Mouse (Mus musculus): ENCODE measurements around the gene Mcrip1. TPM values are rescaled to one million over a fixed set of nuclear protein-coding genes. Genes with fewer than 3 reads are reported as not detected.

Mcrip1 gene
- polyA plus RNA-seq, 1 experiment from 2014 or later: 267 TPM

GRCm38 (mm10) chr11:120552736-120553135 lies 3.2 kb upstream of the Mcrip1 start:
- no peaks in the 10 kb centered on the region for H3K27me3 ChIP-seq (ENCODE audit: control insufficient read depth, insufficient read depth, low read length)
- WGBS: 84% methylated on average over 5 of the region's 5 CpGs
- H3K4me1 ChIP-seq (ENCODE audit: control insufficient read depth, insufficient read depth, low read length): peaks cover 17% of the 10 kb centered on the region
- H3K36me3 ChIP-seq (ENCODE audit: control insufficient read depth, insufficient read depth, low read length): no peaks in the 10 kb centered on the region
- H3K4me2 ChIP-seq (ENCODE audit: low read depth, low read length): no peak overlapping the region
- no peak overlapping the region for H3K9ac ChIP-seq (replicated peaks; ENCODE audit: low read depth, low read length)
- H3K4me3 ChIP-seq (ENCODE audit: low read depth, low read length): no peak overlapping the region
- no peak overlapping the region for H3K27ac ChIP-seq (ENCODE audit: low read depth, low read length)
- no peaks in the 10 kb centered on the region for H3K9me3 ChIP-seq (ENCODE audit: control insufficient read depth, low read length)
- no peak for ATAC-seq (ENCODE audit: low read depth)

- no peak for ATAC-seq (ENCODE audit: low read depth)
- Histone ChIP-seq H3K36me3 (ENCODE audit: control insufficient read depth, insufficient read depth, low read length) (no peaks in the 10 kb centered on the region), H3K9ac (replicated peaks; ENCODE audit: low read depth, low read length) (peak within 1 kb of the TSS; percentile 96), H3K4me2 (ENCODE audit: low read depth, low read length) (peak within 1 kb of the TSS; percentile 93), H3K9me3 (ENCODE audit: control insufficient read depth, low read length) (no peaks in the 10 kb centered on the region), H3K4me1 (ENCODE audit: control insufficient read depth, insufficient read depth, low read length) (peaks cover 17% of the 10 kb centered on the region), H3K27ac (ENCODE audit: low read depth, low read length) (peak within 1 kb of the TSS; percentile 58), H3K4me3 (ENCODE audit: low read depth, low read length) (peak within 1 kb of the TSS; percentile 96), H3K27me3 (ENCODE audit: control insufficient read depth, insufficient read depth, low read length) (no peaks in the 10 kb centered on the region)
- 93% methylated on average over 28 of the region's 28 CpGs for WGBS
Observed at GRCm38 (mm10) chr11:120550810-120551440, 1.4 kb upstream of the Mcrip1 start, which contains the start of gene Ppp1r27. Gene Ppp1r27 (minus strand): TSS chr11:120551132.

- Histone ChIP-seq H3K27ac (ENCODE audit: low read depth, low read length) (peak overlapping the region; percentile 58), H3K27me3 (ENCODE audit: control insufficient read depth, insufficient read depth, low read length) (no peaks in the 10 kb centered on the region), H3K36me3 (ENCODE audit: control insufficient read depth, insufficient read depth, low read length) (no peaks in the 10 kb centered on the region), H3K4me2 (ENCODE audit: low read depth, low read length) (peak overlapping the region; percentile 93), H3K9ac (replicated peaks; ENCODE audit: low read depth, low read length) (peak overlapping the region; percentile 96), H3K9me3 (ENCODE audit: control insufficient read depth, low read length) (no peaks in the 10 kb centered on the region), H3K4me1 (ENCODE audit: control insufficient read depth, insufficient read depth, low read length) (peaks cover 17% of the 10 kb centered on the region), H3K4me3 (ENCODE audit: low read depth, low read length) (peak overlapping the region; percentile 96)
- peak; percentile 36; the same call in 1 of the 2 replicates for ATAC-seq (ENCODE audit: low read depth)
- 75% methylated on average over 11 of the region's 11 CpGs for WGBS
Observed at GRCm38 (mm10) chr11:120549986-120550809, 671 bp upstream of the Mcrip1 start.

GRCm38 (mm10) chr11:120548786-120549167 lies 750 bp downstream of the Mcrip1 start:
- peaks cover 17% of the 10 kb centered on the region for H3K4me1 ChIP-seq (ENCODE audit: control insufficient read depth, insufficient read depth, low read length)
- peak overlapping the region; percentile 96 for H3K9ac ChIP-seq (replicated peaks; ENCODE audit: low read depth, low read length)
- no peaks in the 10 kb centered on the region for H3K27me3 ChIP-seq (ENCODE audit: control insufficient read depth, insufficient read depth, low read length)
- peak overlapping the region; percentile 86 for H3K27ac ChIP-seq (ENCODE audit: low read depth, low read length)
- 30% methylated on average over 7 of the region's 7 CpGs for WGBS
- ATAC-seq (ENCODE audit: low read depth): no peak
- H3K9me3 ChIP-seq (ENCODE audit: control insufficient read depth, low read length): no peaks in the 10 kb centered on the region
- peak overlapping the region; percentile 93 for H3K4me2 ChIP-seq (ENCODE audit: low read depth, low read length)
- H3K4me3 ChIP-seq (ENCODE audit: low read depth, low read length): peak overlapping the region; percentile 96
- H3K36me3 ChIP-seq (ENCODE audit: control insufficient read depth, insufficient read depth, low read length): peaks cover 6% of the 10 kb centered on the region

GRCm38 (mm10) chr11:120548214-120548613 lies 1.3 kb downstream of the Mcrip1 start:
- WGBS: 83% methylated on average over 3 of the region's 3 CpGs
- H3K4me3 ChIP-seq (ENCODE audit: low read depth, low read length): peak overlapping the region; percentile 96
- H3K27me3 ChIP-seq (ENCODE audit: control insufficient read depth, insufficient read depth, low read length): no peaks in the 10 kb centered on the region
- H3K36me3 ChIP-seq (ENCODE audit: control insufficient read depth, insufficient read depth, low read length): peaks cover 10% of the 10 kb centered on the region
- no peak for ATAC-seq (ENCODE audit: low read depth)
- H3K9me3 ChIP-seq (ENCODE audit: control insufficient read depth, low read length): no peaks in the 10 kb centered on the region
- peak overlapping the region; percentile 93 for H3K4me2 ChIP-seq (ENCODE audit: low read depth, low read length)
- peak overlapping the region; percentile 96; the same call in 1 of the 2 replicates for H3K9ac ChIP-seq (replicated peaks; ENCODE audit: low read depth, low read length)
- no peak overlapping the region for H3K27ac ChIP-seq (ENCODE audit: low read depth, low read length)
- H3K4me1 ChIP-seq (ENCODE audit: control insufficient read depth, insufficient read depth, low read length): peaks cover 17% of the 10 kb centered on the region

- Histone ChIP-seq H3K9ac (replicated peaks; ENCODE audit: low read depth, low read length) (0 out of 2 replicates have a peak overlapping the region, but pooled peaks have one; percentile 7), H3K4me3 (ENCODE audit: low read depth, low read length) (no peak overlapping the region), H3K27ac (ENCODE audit: low read depth, low read length) (no peak overlapping the region), H3K9me3 (ENCODE audit: control insufficient read depth, low read length) (no peaks in the 10 kb centered on the region), H3K4me2 (ENCODE audit: low read depth, low read length) (0 out of 2 replicates have a peak overlapping the region, but pooled peaks have one; percentile 93), H3K4me1 (ENCODE audit: control insufficient read depth, insufficient read depth, low read length) (peaks cover 17% of the 10 kb centered on the region), H3K36me3 (ENCODE audit: control insufficient read depth, insufficient read depth, low read length) (peaks cover 18% of the 10 kb centered on the region), H3K27me3 (ENCODE audit: control insufficient read depth, insufficient read depth, low read length) (no peaks in the 10 kb centered on the region)
- no peak for ATAC-seq (ENCODE audit: low read depth)
- 70% methylated on average over 2 of the region's 2 CpGs for WGBS
Observed at GRCm38 (mm10) chr11:120547469-120547868, 2.1 kb downstream of the Mcrip1 start.

- ATAC-seq (ENCODE audit: low read depth): no peak
- Histone ChIP-seq H3K4me1 (ENCODE audit: control insufficient read depth, insufficient read depth, low read length) (peaks cover 17% of the 10 kb centered on the region), H3K4me2 (ENCODE audit: low read depth, low read length) (no peak overlapping the region), H3K4me3 (ENCODE audit: low read depth, low read length) (no peak overlapping the region), H3K9me3 (ENCODE audit: control insufficient read depth, low read length) (no peaks in the 10 kb centered on the region), H3K27me3 (ENCODE audit: control insufficient read depth, insufficient read depth, low read length) (no peaks in the 10 kb centered on the region), H3K27ac (ENCODE audit: low read depth, low read length) (no peak overlapping the region), H3K36me3 (ENCODE audit: control insufficient read depth, insufficient read depth, low read length) (peaks cover 28% of the 10 kb centered on the region), H3K9ac (replicated peaks; ENCODE audit: low read depth, low read length) (no peak overlapping the region)
- 91% methylated on average over 3 of the region's 3 CpGs for WGBS
Observed at GRCm38 (mm10) chr11:120545964-120546363, 3.6 kb downstream of the Mcrip1 start.

GRCm38 (mm10) chr11:120542376-120542775 lies 7.2 kb downstream of the Mcrip1 start:
- Histone ChIP-seq H3K4me2 (ENCODE audit: low read depth, low read length) (no peak overlapping the region), H3K36me3 (ENCODE audit: control insufficient read depth, insufficient read depth, low read length) (peaks cover 28% of the 10 kb centered on the region), H3K9ac (replicated peaks; ENCODE audit: low read depth, low read length) (no peak overlapping the region), H3K27ac (ENCODE audit: low read depth, low read length) (no peak overlapping the region), H3K4me3 (ENCODE audit: low read depth, low read length) (no peak overlapping the region), H3K4me1 (ENCODE audit: control insufficient read depth, insufficient read depth, low read length) (peaks cover 12% of the 10 kb centered on the region), H3K9me3 (ENCODE audit: control insufficient read depth, low read length) (no peaks in the 10 kb centered on the region), H3K27me3 (ENCODE audit: control insufficient read depth, insufficient read depth, low read length) (no peaks in the 10 kb centered on the region)
- 85% methylated on average over 6 of the region's 6 CpGs for WGBS
- no peak for ATAC-seq (ENCODE audit: low read depth)

GRCm38 (mm10) chr11:120541907-120542306 lies 7.6 kb downstream of the Mcrip1 start:
- Histone ChIP-seq H3K4me1 (ENCODE audit: control insufficient read depth, insufficient read depth, low read length) (peaks cover 12% of the 10 kb centered on the region), H3K4me2 (ENCODE audit: low read depth, low read length) (no peak overlapping the region), H3K9me3 (ENCODE audit: control insufficient read depth, low read length) (no peaks in the 10 kb centered on the region), H3K4me3 (ENCODE audit: low read depth, low read length) (no peak overlapping the region), H3K9ac (replicated peaks; ENCODE audit: low read depth, low read length) (no peak overlapping the region), H3K36me3 (ENCODE audit: control insufficient read depth, insufficient read depth, low read length) (peaks cover 28% of the 10 kb centered on the region), H3K27me3 (ENCODE audit: control insufficient read depth, insufficient read depth, low read length) (no peaks in the 10 kb centered on the region), H3K27ac (ENCODE audit: low read depth, low read length) (no peak overlapping the region)
- WGBS: 49% methylated on average over 4 of the region's 4 CpGs
- no peak for ATAC-seq (ENCODE audit: low read depth)

Data from neural tube, embryonic 14.5 days (tissue).